Mouse (Mus musculus) C2C12 (cell line): ENCODE results near the gene Osbpl5. TPM values are rescaled to one million over a fixed set of nuclear protein-coding genes. Genes with fewer than 3 reads are reported as not detected.
"Not testable (repeated sequence)": the region's sequence is repeated elsewhere in the genome, so short reads cannot be mapped to it uniquely, and the experiment has no call there.

ENCODE experiments used
- H3K27me3 ChIP-seq: one replicate; pipeline ENCODE4 v1.6.1; 2011; ENCODE audit not compliant: control insufficient read depth, insufficient read depth, insufficient read length
- H3K36me3 ChIP-seq: one replicate; pipeline ENCODE4 v1.6.1; 2011; ENCODE audit not compliant: control insufficient read depth, insufficient read depth
- H3K4me3 ChIP-seq: one replicate; pipeline ENCODE4 v1.5.1; 2011; ENCODE audit warnings: mild to moderate bottlenecking, control low read depth; ENCODE audit not compliant: poor library complexity, insufficient read depth, severe bottlenecking
- H3K79me2 ChIP-seq: one replicate; pipeline ENCODE4 v1.6.1; 2011; ENCODE audit not compliant: control insufficient read depth, insufficient read depth
- H3K79me3 ChIP-seq: one replicate; pipeline ENCODE4 v1.6.1; 2011; ENCODE audit warnings: low read depth, control low read depth
- H3ac ChIP-seq: one replicate; pipeline ENCODE3; 2011; ENCODE audit warnings: low read depth; ENCODE audit not compliant: control insufficient read depth, insufficient read length
- CEBPB ChIP-seq: IDR thresholded peaks from one replicate; pipeline ENCODE4 v1.6.1; 2011; ENCODE audit warnings: low read depth, mild to moderate bottlenecking, control low read depth, moderate library complexity
- CTCF ChIP-seq: IDR thresholded peaks from one replicate; pipeline ENCODE4 v1.5.1; 2011; ENCODE audit not compliant: control insufficient read depth, insufficient read depth, insufficient read length
- FOSL1 ChIP-seq: IDR thresholded peaks from one replicate; pipeline ENCODE4 v1.8.0; 2011; ENCODE audit warnings: mild to moderate bottlenecking, low read length; ENCODE audit not compliant: poor library complexity, insufficient read depth, severe bottlenecking
- MAX ChIP-seq: IDR thresholded peaks from one replicate; pipeline ENCODE4 v1.6.1; 2011; ENCODE audit warnings: mild to moderate bottlenecking, control low read depth
- MYOD1 ChIP-seq: IDR thresholded peaks from one replicate; pipeline ENCODE4 v1.6.1; 2011; ENCODE audit warnings: low read depth; ENCODE audit not compliant: control insufficient read depth, insufficient read length
- MYOG ChIP-seq: IDR thresholded peaks from one replicate; pipeline ENCODE4 v1.6.1; 2011; ENCODE audit not compliant: control insufficient read depth, insufficient read length; ENCODE audit errors: extremely low read depth
- USF1 ChIP-seq: IDR thresholded peaks from one replicate; pipeline ENCODE4 v1.6.1; 2011; ENCODE audit warnings: low read depth, mild to moderate bottlenecking, control low read depth, moderate library complexity
- polyA plus RNA-seq: library from polyadenylated mRNA; unstranded; fragments of >200 nt; fragmentation: generic; extraction: Trizol; gene quantifications from one replicate; pipeline ENCODE4 v1.2.1, GENCODE M21; 2012; ENCODE audit warnings: missing spikeins

The Osbpl5 gene
- polyA plus RNA-seq, 1 experiment = 41.1 TPM

DNA sequence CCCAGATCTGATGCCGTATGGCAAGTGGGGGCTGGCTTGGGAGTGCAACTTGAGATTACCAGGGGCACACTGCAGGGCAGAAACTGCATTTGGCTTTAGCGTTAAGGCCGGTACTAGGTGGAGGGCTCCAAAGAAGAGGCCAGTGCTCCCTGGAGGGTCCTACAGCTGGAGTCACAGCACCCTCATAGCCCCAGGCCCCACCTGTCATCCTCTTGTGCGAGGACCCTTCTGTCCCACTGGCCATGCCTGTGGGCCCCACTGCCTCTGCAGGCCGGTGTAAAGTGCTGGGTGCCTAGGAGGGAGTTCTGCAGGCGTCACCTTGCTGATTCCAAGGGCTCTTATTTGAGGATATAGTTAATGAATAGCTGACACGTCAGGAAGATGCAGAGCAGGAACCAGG is 67.3 kb downstream of the Osbpl5 start:
- Histone ChIP-seq H3K4me3 (no peak overlapping the region), H3K36me3 (peaks cover 34% of the 10 kb centered on the region)
- TF ChIP-seq CTCF = no peak
- no peak for TF ChIP-seq FOSL1
- TF ChIP-seq CEBPB = no peak
- TF ChIP-seq MAX = no peak
- TF ChIP-seq MYOD1 = no peak
- no peak for TF ChIP-seq USF1
- no peak for TF ChIP-seq MYOG

DNA sequence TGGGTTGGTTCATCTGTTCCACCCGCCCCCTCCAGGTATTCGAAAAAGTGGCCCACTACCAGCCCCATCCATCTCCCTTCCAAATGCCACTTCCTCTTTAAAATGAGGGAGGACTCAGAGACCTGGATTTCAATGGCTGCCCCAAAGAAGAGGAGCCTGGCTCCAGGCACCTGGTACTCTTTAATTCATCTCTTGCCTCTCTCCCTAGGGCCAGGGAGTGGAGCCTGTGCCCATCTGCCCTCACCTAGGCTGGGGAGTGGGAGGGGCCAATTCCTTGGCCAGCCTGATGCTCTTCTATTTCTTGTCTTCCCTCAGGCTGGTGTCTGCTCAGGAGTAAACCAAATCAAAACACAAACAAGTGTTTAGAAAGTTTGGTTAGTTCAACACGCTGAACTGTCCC is 70.1 kb downstream of the Osbpl5 start:
- not testable (repeated sequence) for H3ac ChIP-seq, H3K4me3 ChIP-seq, H3K27me3 ChIP-seq, H3K79me2 ChIP-seq, H3K79me3 ChIP-seq
- peaks cover 11% of the 10 kb centered on the region for H3K36me3 ChIP-seq

More for the DNA sequence above, 67.3 kb downstream of the Osbpl5 start:
- no peaks in the 10 kb centered on the region for H3K27me3 ChIP-seq
- no peaks in the 10 kb centered on the region for H3K79me3 ChIP-seq
- H3ac ChIP-seq = no peak overlapping the region
- H3K79me2 ChIP-seq = no peaks in the 10 kb centered on the region

DNA sequence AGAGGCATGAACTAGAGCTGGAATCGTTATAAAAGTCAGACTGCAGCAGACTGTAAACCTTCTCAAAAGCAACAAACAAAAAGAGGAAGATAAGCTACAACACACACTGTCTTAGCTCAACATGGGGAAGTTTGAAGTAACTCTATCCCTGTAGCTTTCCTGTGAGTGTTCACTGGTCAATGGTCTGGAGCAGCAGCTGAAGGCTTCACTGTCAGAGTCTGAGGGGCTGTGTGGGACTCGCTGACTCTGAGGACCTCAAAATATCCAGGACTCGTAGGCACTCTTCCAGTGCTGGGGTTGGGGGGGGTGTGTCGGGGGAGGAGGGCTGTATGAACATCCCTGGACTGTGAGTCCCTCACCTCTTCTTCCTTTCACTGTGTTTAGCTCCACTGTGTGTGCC is 70.6 kb downstream of the Osbpl5 start:
- not testable (repeated sequence) for H3K79me2 ChIP-seq, H3ac ChIP-seq

DNA sequence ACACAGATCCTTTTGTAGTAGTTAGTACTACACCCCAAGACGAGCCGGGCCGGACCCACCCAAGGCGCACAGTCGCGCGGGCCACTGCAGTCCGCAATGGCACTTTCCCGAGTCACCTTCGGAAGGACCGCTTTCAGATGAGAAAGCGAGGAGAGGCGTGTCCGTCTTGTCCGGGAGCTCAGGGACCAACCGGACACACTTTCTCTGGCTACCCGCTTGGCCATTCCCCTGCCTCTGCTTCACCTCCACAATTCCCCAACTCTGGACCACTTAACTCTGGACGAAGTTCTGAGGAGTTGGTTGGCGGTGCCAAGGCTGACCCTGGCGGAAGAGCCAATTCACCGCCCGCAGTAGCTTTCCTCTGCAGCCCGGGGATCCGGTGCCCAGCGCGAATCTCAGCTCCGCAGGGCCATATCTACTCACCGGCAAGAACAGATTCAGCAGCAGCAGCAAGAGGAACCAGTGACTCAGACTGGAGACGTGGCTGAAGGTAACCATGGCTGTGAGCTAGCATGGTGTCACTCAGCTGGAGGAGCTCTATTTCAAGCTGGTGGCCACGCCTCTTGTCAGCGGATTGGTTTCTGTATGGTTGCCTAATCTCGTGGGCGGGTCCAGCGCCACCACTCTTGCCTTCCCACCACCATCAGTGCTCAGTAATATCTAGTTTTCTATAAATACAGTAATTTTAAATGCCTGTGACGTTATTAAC is 71.3 kb downstream of the Osbpl5 start, which contains the start of gene Tnfrsf23:
Gene Tnfrsf23, minus strand, starts transcription at position 514 of the 709 bp plus-strand sequence.
- Histone ChIP-seq H3K36me3 (peaks cover 6% of the 10 kb centered on the region), H3K27me3 (no peaks in the 10 kb centered on the region), H3K79me2 (no peaks in the 10 kb centered on the region), H3K79me3 (no peaks in the 10 kb centered on the region), H3ac (peak within 1 kb of the TSS; percentile 70), H3K4me3 (peak within 1 kb of the TSS; percentile 28)
- TF ChIP-seq CEBPB = peak; percentile 81
- TF ChIP-seq MAX = no peak

More for the DNA sequence above, 70.6 kb downstream of the Osbpl5 start:
- not testable (repeated sequence) for H3K4me3 ChIP-seq, H3K79me3 ChIP-seq, H3K27me3 ChIP-seq, H3K36me3 ChIP-seq

DNA sequence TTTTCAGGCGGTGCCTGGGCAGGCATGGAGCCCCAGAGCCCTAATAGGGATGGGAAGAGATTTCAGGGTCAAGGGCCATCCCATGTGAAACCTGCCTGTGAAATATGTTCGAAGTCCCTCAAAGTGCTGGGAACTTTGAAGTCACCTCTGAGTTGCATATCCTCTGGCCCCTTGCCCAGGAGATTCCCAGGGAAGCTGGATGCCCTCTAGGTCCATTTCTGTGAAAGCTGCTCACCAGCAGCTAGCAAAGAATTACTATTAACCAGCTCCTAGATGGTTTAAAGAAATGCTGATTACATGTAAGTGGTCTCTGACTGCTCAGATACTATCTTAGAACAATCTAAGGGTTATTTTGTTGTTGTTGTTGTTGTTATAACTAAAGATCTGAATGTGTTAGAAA is 72.2 kb downstream of the Osbpl5 start:
- H3ac ChIP-seq, H3K27me3 ChIP-seq, H3K36me3 ChIP-seq, H3K79me2 ChIP-seq, H3K79me3 ChIP-seq, H3K4me3 ChIP-seq: not testable (repeated sequence)

DNA sequence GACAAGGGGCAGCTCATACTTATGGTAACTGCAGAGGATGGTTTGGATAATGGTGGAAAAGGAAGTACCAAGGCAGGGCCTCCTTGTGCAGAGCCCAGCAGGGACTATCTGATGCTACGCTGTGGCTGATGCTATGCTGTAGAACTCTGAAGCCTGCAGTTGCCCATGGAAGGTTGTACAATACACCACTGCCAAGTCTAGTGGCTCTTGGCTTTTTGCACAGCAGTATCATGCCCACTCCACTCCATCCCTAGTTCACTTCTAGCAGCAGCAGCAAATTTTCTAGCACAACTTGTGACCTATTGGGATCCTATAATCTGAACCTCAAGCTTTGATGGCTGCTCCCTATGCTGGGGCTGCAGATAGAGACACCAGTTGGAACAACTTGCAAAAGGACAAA is 75.2 kb downstream of the Osbpl5 start:
- Histone ChIP-seq H3K36me3 (no peaks in the 10 kb centered on the region), H3K4me3 (no peak overlapping the region), H3K79me2 (no peaks in the 10 kb centered on the region), H3K27me3 (no peaks in the 10 kb centered on the region), H3ac (no peak overlapping the region), H3K79me3 (no peaks in the 10 kb centered on the region)
- TF ChIP-seq FOSL1 = no peak
- no peak for TF ChIP-seq CTCF
- no peak for TF ChIP-seq MAX
- no peak for TF ChIP-seq CEBPB
- no peak for TF ChIP-seq MYOD1
- no peak for TF ChIP-seq MYOG
- no peak for TF ChIP-seq USF1

DNA sequence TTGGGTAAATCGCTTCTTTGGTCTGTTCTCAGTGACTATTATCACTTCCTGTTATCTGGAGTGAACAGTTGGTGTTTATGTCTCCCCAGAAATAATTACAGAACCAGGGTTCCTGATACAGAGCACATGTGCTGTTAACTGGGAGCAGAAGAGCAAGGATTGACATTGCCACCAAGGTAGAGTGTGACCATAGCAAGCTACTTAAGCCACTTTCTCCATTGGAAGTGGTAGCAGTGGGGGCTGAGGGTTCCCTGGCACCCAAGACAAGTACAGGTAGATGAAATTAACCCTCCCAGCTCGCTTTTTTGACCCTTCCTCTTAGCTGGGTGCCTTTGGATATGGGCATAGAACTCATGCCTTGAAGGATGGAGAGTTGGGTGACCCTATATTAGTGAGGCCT is 75.9 kb downstream of the Osbpl5 start:
- H3K36me3 ChIP-seq, H3K79me3 ChIP-seq, H3K27me3 ChIP-seq, H3K4me3 ChIP-seq, H3ac ChIP-seq, H3K79me2 ChIP-seq: not testable (repeated sequence)

DNA sequence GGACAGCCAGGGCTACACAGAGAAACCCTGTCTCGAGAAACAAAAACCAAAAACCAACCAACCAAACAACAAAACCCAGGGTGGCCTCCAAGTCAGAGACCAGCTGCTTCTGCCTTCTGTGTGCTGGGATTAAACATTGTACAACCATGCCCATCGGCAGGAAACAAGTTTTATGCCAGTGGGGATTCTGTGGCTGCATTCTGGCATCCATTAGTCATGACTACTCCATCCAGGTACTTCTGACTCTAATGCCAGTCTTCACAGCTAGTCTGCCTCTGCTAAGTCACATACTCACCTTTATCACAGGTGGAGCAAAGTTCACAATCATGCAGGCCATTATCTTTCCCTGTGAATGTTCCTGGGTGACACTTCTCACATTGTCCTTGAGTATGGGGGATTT is 77.1 kb downstream of the Osbpl5 start:
- H3K79me2 ChIP-seq, H3K79me3 ChIP-seq, H3K27me3 ChIP-seq, H3ac ChIP-seq, H3K4me3 ChIP-seq, H3K36me3 ChIP-seq: not testable (repeated sequence)
